Mouse (Mus musculus) C2C12 (cell line): ENCODE measurements at regions not wholly inside any gene's neighbourhood (a gene's known extent, or its start where the extent isn't known, plus 50 kb on each side); places are given as distances from the start of the nearest gene placed in this dataset.
A peak's percentile ranks its signal among the peaks of the same experiment; 100 is the strongest.

ENCODE experiments used
- H3K27me3 ChIP-seq: one replicate; pipeline ENCODE4 v1.6.1; 2011; ENCODE audit not compliant: control insufficient read depth, insufficient read depth, insufficient read length
- H3K36me3 ChIP-seq: one replicate; pipeline ENCODE4 v1.6.1; 2011; ENCODE audit not compliant: control insufficient read depth, insufficient read depth
- H3K4me3 ChIP-seq: one replicate; pipeline ENCODE4 v1.5.1; 2011; ENCODE audit warnings: mild to moderate bottlenecking, control low read depth; ENCODE audit not compliant: poor library complexity, insufficient read depth, severe bottlenecking
- H3K79me2 ChIP-seq: one replicate; pipeline ENCODE4 v1.6.1; 2011; ENCODE audit not compliant: control insufficient read depth, insufficient read depth
- H3K79me3 ChIP-seq: one replicate; pipeline ENCODE4 v1.6.1; 2011; ENCODE audit warnings: low read depth, control low read depth
- H3ac ChIP-seq: one replicate; pipeline ENCODE3; 2011; ENCODE audit warnings: low read depth; ENCODE audit not compliant: control insufficient read depth, insufficient read length
- CEBPB ChIP-seq: IDR thresholded peaks from one replicate; pipeline ENCODE4 v1.6.1; 2011; ENCODE audit warnings: low read depth, mild to moderate bottlenecking, control low read depth, moderate library complexity
- CTCF ChIP-seq: IDR thresholded peaks from one replicate; pipeline ENCODE4 v1.5.1; 2011; ENCODE audit not compliant: control insufficient read depth, insufficient read depth, insufficient read length
- FOSL1 ChIP-seq: IDR thresholded peaks from one replicate; pipeline ENCODE4 v1.8.0; 2011; ENCODE audit warnings: mild to moderate bottlenecking, low read length; ENCODE audit not compliant: poor library complexity, insufficient read depth, severe bottlenecking
- MAX ChIP-seq: IDR thresholded peaks from one replicate; pipeline ENCODE4 v1.6.1; 2011; ENCODE audit warnings: mild to moderate bottlenecking, control low read depth
- MYOD1 ChIP-seq: IDR thresholded peaks from one replicate; pipeline ENCODE4 v1.6.1; 2011; ENCODE audit warnings: low read depth; ENCODE audit not compliant: control insufficient read depth, insufficient read length
- MYOG ChIP-seq: IDR thresholded peaks from one replicate; pipeline ENCODE4 v1.6.1; 2011; ENCODE audit not compliant: control insufficient read depth, insufficient read length; ENCODE audit errors: extremely low read depth
- USF1 ChIP-seq: IDR thresholded peaks from one replicate; pipeline ENCODE4 v1.6.1; 2011; ENCODE audit warnings: low read depth, mild to moderate bottlenecking, control low read depth, moderate library complexity

- TF ChIP-seq FOSL1 (no peak), CEBPB (no peak), MYOD1 (no peak), USF1 (no peak), MYOG (no peak), CTCF (no peak), MAX (no peak)
- Histone ChIP-seq H3K79me2 (no peaks in the 10 kb centered on the region), H3K36me3 (no peaks in the 10 kb centered on the region), H3ac (no peak overlapping the region), H3K27me3 (no peaks in the 10 kb centered on the region), H3K4me3 (no peak overlapping the region), H3K79me3 (no peaks in the 10 kb centered on the region)
These were observed 82.7 kb downstream of the Cstad start for GRCm38 (mm10) chr2:30677498-30677897.

- Histone ChIP-seq H3K27me3 (no peaks in the 10 kb centered on the region), H3ac (peak overlapping the region; percentile 26), H3K36me3 (no peaks in the 10 kb centered on the region), H3K79me3 (no peaks in the 10 kb centered on the region), H3K4me3 (no peak overlapping the region), H3K79me2 (no peaks in the 10 kb centered on the region)
- TF ChIP-seq MYOG (no peak), MAX (no peak), MYOD1 (no peak), CTCF (no peak), CEBPB (no peak), FOSL1 (no peak)
These were observed 82.1 kb downstream of the Cstad start for GRCm38 (mm10) chr2:30676833-30677459.

- no peak overlapping the region for H3K4me3 ChIP-seq
- TF ChIP-seq CEBPB (no peak), MYOD1 (no peak), MAX (no peak), MYOG (no peak), FOSL1 (no peak), USF1 (no peak), CTCF (no peak)
- H3K79me3 ChIP-seq: no peaks in the 10 kb centered on the region
These were observed 81.6 kb downstream of the Cstad start for GRCm38 (mm10) chr2:30676450-30676832.

GRCm38 (mm10) chr2:30675839-30676238 is 81.0 kb downstream of the Cstad start:
- Histone ChIP-seq H3K79me3 (no peaks in the 10 kb centered on the region), H3K4me3 (no peak overlapping the region), H3ac (no peak overlapping the region), H3K27me3 (no peaks in the 10 kb centered on the region), H3K36me3 (no peaks in the 10 kb centered on the region), H3K79me2 (no peaks in the 10 kb centered on the region)
- no peak for TF ChIP-seq MYOD1
- no peak for TF ChIP-seq FOSL1
- no peak for TF ChIP-seq MAX
- no peak for TF ChIP-seq CTCF
- no peak for TF ChIP-seq CEBPB
- TF ChIP-seq MYOG: no peak
- TF ChIP-seq USF1: no peak

More at GRCm38 (mm10) chr2:30676450-30676832, 81.6 kb downstream of the Cstad start:
- Histone ChIP-seq H3K36me3 (no peaks in the 10 kb centered on the region), H3ac (no peak overlapping the region), H3K79me2 (no peaks in the 10 kb centered on the region), H3K27me3 (no peaks in the 10 kb centered on the region)

GRCm38 (mm10) chr2:30670836-30671586 is 76.2 kb downstream of the Cstad start:
- H3K79me3 ChIP-seq: no peaks in the 10 kb centered on the region
- no peak overlapping the region for H3ac ChIP-seq
- no peak for TF ChIP-seq CTCF
- no peak for TF ChIP-seq MYOD1
- TF ChIP-seq FOSL1: no peak
- no peak for TF ChIP-seq MAX
- no peak for TF ChIP-seq USF1
- TF ChIP-seq MYOG: no peak
- no peak for TF ChIP-seq CEBPB
- no peaks in the 10 kb centered on the region for H3K36me3 ChIP-seq
- H3K4me3 ChIP-seq: no peak overlapping the region
- H3K27me3 ChIP-seq: no peaks in the 10 kb centered on the region
- no peaks in the 10 kb centered on the region for H3K79me2 ChIP-seq
